ENCODE assay signal across 9 mouse cellular contexts in the genomic region with DNA sequence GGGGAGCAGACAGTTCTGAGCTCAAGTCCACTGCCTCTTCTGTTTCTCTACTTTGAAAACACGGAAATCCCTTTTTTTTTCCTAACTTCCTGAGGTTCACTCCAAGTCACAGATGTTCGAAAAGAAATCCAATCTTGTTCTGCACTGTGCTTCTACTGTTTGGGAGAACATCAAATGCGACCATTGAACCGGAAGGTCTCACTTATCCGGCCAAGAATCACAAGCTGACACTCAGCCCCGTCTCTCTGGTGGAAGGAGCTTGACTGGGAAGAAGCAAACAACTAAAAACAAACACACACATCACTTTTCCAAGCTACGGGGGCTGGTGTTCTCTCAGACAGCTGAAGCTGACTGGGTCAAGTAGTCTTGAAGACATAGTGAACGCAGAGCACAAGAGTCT. TPM values are rescaled to one million over a fixed set of nuclear protein-coding genes. Genes with fewer than 3 reads are reported as not detected.
A peak's percentile ranks its signal among the peaks of the same experiment; 100 is the strongest.
DNase-seq lines count a peak whose midpoint lies in the region; ATAC-seq lines count a peak whose summit lies in the region.
"Had no signal": no experiment of that assay in that cellular context is flagged by ENCODE, and none has a peak within 500 bp of the region (broad histone marks: within the 10 kb centered on the region; RNA-seq: fewer than 3 reads in every experiment).

No protein-coding gene starts in this region.

- no peak overlapping the region for H3K4me3 ChIP-seq in heart, embryonic 13.5 days
- no peak overlapping the region for H3K4me3 ChIP-seq in lung, embryonic 15.5 days
- H3K4me3 ChIP-seq: midbrain, embryonic 12.5 days had no signal

- H3K4me2 ChIP-seq in heart, embryonic 13.5 days: 0 out of 2 replicates have a peak overlapping the region, but pooled peaks have one; percentile 1
- no peak overlapping the region for H3K4me2 ChIP-seq in lung, embryonic 15.5 days
- H3K4me2 ChIP-seq: midbrain, embryonic 12.5 days had no signal

- H3K27ac ChIP-seq in heart, embryonic 13.5 days (replicated peaks): peak overlapping the region; percentile 3
- H3K27ac ChIP-seq in lung, embryonic 15.5 days: peak overlapping the region; percentile 18; the same call in 1 of the 2 replicates
- H3K27ac ChIP-seq: midbrain, embryonic 12.5 days had no signal

- no peak for ATAC-seq in heart, embryonic 13.5 days (ENCODE audit: extremely low read depth, insufficient number of reproducible peaks, low FRiP score, low TSS enrichment)
- no peak for ATAC-seq in lung, embryonic 15.5 days (ENCODE audit: borderline replicate concordance, extremely low read depth, low FRiP score, low TSS enrichment)

- DNase-seq in kidney, adult 11 months: peak; percentile 15
- DNase-seq in kidney, adult 18-20 months: no peak
- peak; percentile 22 for DNase-seq in heart, postnatal 4 days
- no peak for DNase-seq in natural killer cell, adult 2 months (ENCODE audit: low spot score in 2 of 2)
- DNase-seq in thymus, postnatal 25 days: no peak
- DNase-seq: liver had no signal

- 0 out of 2 replicates have a peak, but pooled peaks cover 4% of the 10 kb centered on the region for H3K9me3 ChIP-seq in heart, embryonic 13.5 days
- no peaks in the 10 kb centered on the region for H3K9me3 ChIP-seq in lung, embryonic 15.5 days
- H3K9me3 ChIP-seq: midbrain, embryonic 12.5 days had no signal

- 48% methylated on average over 8 of the region's 8 CpGs for WGBS in heart, embryonic 13.5 days
- WGBS in lung, embryonic 15.5 days: 28% methylated on average over 8 of the region's 8 CpGs

- no peaks in the 10 kb centered on the region for H3K27me3 ChIP-seq in heart, embryonic 13.5 days (replicated peaks)
- H3K27me3 ChIP-seq in lung, embryonic 15.5 days: no peaks in the 10 kb centered on the region
- H3K27me3 ChIP-seq: midbrain, embryonic 12.5 days had no signal

- H3K36me3 ChIP-seq in heart, embryonic 13.5 days: no peaks in the 10 kb centered on the region
- no peaks in the 10 kb centered on the region for H3K36me3 ChIP-seq in lung, embryonic 15.5 days
- H3K36me3 ChIP-seq: midbrain, embryonic 12.5 days had no signal

- H3K9ac ChIP-seq in heart, embryonic 13.5 days: no peak overlapping the region
- no peak overlapping the region for H3K9ac ChIP-seq in lung, embryonic 15.5 days
- H3K9ac ChIP-seq: midbrain, embryonic 12.5 days had no signal

- H3K4me1 ChIP-seq in heart, embryonic 13.5 days: peaks cover 4% of the 10 kb centered on the region; the same call in 1 of the 2 replicates
- H3K4me1 ChIP-seq in lung, embryonic 15.5 days: no peaks in the 10 kb centered on the region
- H3K4me1 ChIP-seq: midbrain, embryonic 12.5 days had no signal

RNA-seq across cellular contexts. Expression of a gene that starts 21.9 kb away (rescaled TPM):
- 50.4 and 53.4 TPM in 2 replicates for polyA plus RNA-seq in heart, embryonic 13.5 days (2015; fragmentation: Nextera tagmentation; extraction: Ambion mirVana)
- 10 to 100 TPM; 34.7 to 37.2 TPM for total RNA-seq in heart, postnatal 4 days (2021)
- polyA plus RNA-seq in lung, embryonic 15.5 days (2015; fragmentation: Nextera tagmentation; extraction: Ambion mirVana): 82.3 and 82.5 TPM in 2 replicates

Comparison
In these comparisons a context has a peak if more than half of its experiments do, and no peak if none do; other contexts are left out.
1. DNase-seq: peak in kidney, adult 11 months (single experiment) and heart, postnatal 4 days (single experiment); none in kidney, adult 18-20 months (single experiment), natural killer cell, adult 2 months (0 of 2) and thymus, postnatal 25 days (single experiment).